Mouse (Mus musculus) cerebellum, adult 8-10 months (tissue): Measurements from ENCODE around the gene Cx3cr1.
A peak's percentile ranks its signal among the peaks of the same experiment; 100 is the strongest.

Source experiments
- DNase-seq: peaks from one replicate; pipeline ENCODE4 v3.0.0; 2022

The Cx3cr1 gene

DNA sequence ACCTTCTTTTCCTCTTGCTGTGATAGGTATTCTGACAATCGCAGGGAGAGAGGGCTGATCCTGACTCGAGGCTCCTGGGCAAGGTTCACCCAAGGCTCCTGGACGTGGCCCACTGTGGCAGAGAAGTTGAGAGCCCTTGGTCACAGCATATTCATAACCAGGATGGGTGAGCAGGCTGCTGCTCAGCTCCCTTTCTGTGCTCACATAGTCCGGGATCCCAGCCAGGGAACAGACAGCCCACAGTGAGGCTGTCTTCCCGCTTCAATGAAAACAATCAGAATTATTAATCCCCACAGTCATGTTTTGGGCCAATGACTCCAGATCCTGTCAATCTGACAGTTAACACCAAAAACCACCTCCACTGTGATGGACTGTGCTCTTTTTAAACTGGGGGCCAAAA, 12.3 kb upstream of the Cx3cr1 start:
- no peak for DNase-seq

- DNase-seq = no peak
These were observed 11.6 kb upstream of the Cx3cr1 start for GRCm38 (mm10) chr9:120081247-120081646.

DNA sequence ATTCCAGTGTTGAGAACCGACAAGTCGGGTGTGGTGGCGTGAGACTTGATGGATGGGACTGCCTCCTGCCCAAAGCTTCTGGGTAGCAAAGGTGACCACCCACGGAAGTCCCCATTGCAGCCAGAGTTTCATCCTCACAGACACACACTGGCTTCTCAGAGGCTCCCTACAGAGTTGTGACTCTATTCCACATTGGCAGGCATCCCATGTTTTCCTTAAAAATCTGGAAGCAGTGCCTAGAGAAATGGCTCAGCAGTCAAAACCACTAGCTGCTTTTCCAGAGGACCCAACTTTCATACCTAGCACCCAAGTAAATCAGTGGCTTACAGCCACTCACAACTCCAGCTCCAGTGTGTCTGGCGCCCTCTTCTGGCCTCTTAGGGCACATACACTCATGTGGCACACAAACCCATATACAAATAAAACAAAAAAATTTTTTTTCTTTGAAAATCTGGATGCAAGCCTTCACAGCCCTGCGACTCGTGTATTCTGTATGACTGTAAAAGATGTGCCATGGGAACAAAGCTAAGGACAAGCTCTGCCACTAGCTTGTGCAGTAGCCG, 10.9 kb upstream of the Cx3cr1 start:
- DNase-seq = no peak

GRCm38 (mm10) chr9:120079901-120080300, 10.2 kb upstream of the Cx3cr1 start:
- no peak for DNase-seq

DNA sequence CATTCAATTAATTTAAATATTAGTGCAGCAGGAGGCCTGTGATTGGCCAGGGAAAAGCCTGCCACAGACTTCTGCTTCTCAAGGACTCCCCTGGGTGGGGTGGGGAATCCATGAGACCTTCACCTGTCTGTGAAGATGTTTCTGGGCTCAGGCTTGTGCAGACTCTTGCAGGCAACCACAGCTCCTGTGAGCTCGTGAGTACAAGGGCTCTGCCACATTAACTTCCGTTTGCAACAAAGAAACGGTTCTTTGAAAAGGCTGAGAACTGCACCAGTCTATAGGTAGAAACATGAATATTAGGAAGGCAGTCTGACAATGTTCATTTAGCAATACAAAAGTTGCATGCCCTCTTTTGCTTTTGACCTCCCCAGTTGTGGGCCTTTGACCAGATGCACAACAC, 8.6 kb upstream of the Cx3cr1 start:
- no peak for DNase-seq

- DNase-seq = no peak
These were observed 4.8 kb upstream of the Cx3cr1 start for GRCm38 (mm10) chr9:120074516-120074915.

- peak; percentile 85 for DNase-seq
These were observed 3.5 kb upstream of the Cx3cr1 start for GRCm38 (mm10) chr9:120073169-120073568.

DNA sequence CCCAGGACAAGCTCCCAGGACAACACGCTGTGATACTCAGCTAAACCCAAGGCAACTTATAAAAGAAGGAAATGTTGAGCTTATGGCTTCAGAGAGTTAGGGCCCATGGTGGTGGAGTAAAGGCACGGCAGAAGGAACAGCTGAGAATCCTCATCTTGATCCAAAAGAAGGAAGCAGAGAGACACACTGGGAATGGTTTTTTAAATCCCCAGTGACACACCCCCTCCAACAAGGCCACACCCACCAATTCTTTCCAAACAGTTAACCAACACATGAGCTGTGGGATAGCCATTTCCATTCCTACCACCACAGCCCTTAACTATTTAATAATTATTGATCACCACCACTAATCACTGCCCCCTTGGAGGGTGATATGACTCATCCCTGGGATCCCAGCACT, 1.6 kb upstream of the Cx3cr1 start:
- no peak for DNase-seq

DNA sequence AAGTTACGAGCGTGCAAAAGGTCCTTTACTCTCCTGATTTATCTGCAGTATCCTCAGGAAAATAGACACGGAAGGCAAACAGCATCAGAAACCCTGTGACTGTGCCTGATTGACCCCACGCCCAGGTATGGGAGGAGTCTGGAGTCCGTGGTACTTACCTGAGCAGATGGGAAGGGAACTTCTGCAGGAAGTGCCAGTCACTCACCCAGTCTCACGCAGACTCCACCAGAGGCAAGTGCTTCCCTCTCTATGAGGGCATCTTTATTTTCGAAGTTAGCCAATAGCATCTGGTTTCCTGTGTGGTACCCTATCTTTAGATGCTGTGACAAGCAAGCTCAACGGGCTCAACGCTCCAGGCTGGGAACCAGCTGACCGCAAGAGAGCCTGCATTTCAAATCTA, 1.6 kb downstream of the Cx3cr1 start:
- no peak for DNase-seq

- DNase-seq = no peak
These were observed 2.1 kb downstream of the Cx3cr1 start for GRCm38 (mm10) chr9:120067609-120068008.

- DNase-seq = no peak
These were observed 5.4 kb downstream of the Cx3cr1 start for GRCm38 (mm10) chr9:120064317-120064716.

GRCm38 (mm10) chr9:120058730-120059129, 10.9 kb downstream of the Cx3cr1 start:
- no peak for DNase-seq

GRCm38 (mm10) chr9:120056201-120056600, 13.5 kb downstream of the Cx3cr1 start:
- DNase-seq = no peak

DNA sequence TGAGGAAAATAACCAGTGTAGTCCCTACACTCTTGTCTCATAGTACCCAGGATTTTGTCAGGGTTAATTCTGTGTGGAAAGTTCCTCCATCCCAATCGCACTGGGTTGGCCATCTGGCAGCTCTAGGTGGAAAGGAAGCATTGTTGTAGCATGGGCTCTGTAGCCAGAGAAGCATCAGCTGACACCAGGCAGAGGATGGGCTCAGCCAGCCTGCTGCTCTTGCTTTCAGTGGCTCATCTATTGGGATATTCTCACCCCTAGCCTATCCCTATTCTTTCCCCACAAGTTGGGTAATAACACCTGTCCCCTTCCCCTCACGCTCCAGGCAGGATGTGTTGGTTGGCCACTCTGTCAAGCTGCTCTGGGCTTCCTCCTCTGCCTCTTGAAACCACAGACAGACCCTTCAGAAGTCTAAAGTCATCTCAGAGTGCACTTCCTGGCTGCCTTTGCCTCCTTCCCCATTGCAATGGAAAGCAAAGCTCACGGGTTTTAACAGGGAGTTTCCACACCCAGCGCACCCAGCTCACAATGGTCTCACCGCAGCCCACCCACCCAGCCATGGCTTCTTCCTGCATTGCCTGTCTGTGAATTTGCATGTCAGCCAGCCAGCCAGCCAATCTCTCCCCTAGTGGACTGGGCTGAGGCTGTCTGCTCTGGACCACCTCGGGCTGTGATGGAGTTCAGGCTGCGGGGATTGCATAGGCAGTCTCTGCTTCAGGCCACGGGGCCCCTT, 15.0 kb downstream of the Cx3cr1 start:
- no peak for DNase-seq

DNA sequence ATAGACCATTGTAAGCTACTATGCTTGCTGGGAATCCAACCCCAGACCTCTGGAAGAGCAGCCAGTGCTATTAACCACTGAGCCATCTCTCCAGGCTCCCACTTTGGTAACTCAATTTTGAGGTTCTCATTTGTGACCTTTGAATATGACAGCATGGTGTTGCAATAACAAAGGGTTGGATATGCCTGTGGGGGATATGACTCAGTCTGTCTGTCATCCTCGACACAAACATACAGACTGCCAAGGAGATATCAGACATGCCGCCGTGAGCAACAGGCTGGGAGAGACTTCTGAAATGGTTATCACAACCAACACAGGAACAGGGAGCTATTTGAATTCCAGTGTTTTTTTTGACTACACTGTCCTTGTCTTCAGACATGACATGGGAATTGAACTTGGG, 20.3 kb downstream of the Cx3cr1 start:
- DNase-seq = no peak

GRCm38 (mm10) chr9:120048495-120048894, 21.2 kb downstream of the Cx3cr1 start:
- DNase-seq = no peak

- no peak for DNase-seq
These were observed 26.6 kb downstream of the Cx3cr1 start for GRCm38 (mm10) chr9:120043115-120043514.

DNA sequence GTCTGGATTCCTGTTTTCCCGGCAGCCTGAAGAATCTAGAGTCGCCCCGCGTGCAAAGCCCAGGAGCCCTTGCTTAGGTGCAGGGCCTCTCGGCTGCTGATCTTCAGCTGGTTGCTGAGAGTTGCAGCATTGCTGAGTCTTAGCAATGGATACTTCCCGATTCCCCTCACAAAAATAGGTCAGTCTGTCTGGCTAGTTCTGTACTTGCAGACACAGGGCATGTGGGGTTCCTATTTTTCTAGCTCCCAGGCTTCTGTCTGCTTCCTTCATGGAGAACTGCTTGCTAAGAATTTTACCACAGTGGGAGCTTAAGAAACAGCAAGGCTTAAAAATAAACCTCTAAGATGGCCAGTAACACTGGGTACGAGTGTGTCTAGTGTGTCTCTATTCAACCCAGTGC, 32.3 kb downstream of the Cx3cr1 start:
- no peak for DNase-seq

GRCm38 (mm10) chr9:120034375-120034774, 35.3 kb downstream of the Cx3cr1 start:
- DNase-seq = no peak

GRCm38 (mm10) chr9:120032710-120033109, 37.0 kb downstream of the Cx3cr1 start:
- no peak for DNase-seq

GRCm38 (mm10) chr9:120030421-120030820, 39.3 kb downstream of the Cx3cr1 start:
- DNase-seq = no peak

DNA sequence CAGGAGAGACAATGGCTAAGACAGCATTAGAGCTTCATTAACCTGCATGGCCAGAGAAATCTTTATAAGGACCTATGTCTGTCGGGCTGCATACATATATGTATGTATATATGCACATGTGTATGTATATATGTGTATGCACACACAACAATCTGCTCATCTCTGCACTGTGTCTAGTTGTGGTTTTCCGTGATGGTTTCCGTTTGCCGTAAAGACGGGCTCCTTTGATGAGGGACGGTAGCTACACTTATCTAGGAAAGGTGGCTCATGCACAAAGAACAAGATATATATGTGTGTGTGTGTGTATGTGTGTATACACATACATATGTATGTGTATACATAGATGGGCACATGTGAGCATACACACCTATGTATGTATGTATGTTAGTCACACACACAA, 39.8 kb downstream of the Cx3cr1 start:
- DNase-seq = no peak

- peak; percentile 66 for DNase-seq
These were observed 42.1 kb downstream of the Cx3cr1 start for GRCm38 (mm10) chr9:120027401-120028151.

DNA sequence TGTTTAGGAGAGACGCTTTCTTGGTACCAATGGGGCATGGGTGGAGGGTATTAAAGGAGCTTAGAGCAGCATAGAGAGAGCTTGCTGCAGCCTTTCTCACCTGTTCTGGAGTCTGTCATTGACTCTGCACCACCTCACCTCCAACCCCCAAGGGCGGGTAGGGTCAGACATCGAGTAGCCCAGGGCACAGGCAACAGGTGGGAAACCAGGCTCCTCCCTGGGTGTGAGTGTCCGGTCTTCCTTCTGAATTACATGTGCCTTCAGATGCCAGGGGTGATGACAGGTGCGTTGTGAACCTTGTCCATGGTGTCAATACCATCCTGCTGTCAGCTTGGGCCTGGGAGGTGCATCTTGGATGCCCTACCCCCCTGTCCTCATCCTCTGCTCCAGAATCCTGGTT, 45.1 kb downstream of the Cx3cr1 start:
- DNase-seq = no peak
